Mouse (Mus musculus) lung, postnatal 4 days (tissue): ENCODE results near the gene Edc4.

Experiments used
- DNase-seq, 2 experiments: peaks; one replicate each; pipeline ENCODE4 v3.0.0; 2021

Edc4 gene

GRCm38 (mm10) chr8:105943321-105943739 is 62.6 kb downstream of the Edc4 start, which contains the start of gene Lcat:
TSS of gene Lcat (minus strand) at chr8:105943382.
- DNase-seq, result no peak
